Mouse (Mus musculus): ENCODE measurements at regions not wholly inside any gene's neighbourhood (a gene's known extent, or its start where the extent isn't known, plus 50 kb on each side); places are given as distances from the start of the nearest gene placed in this dataset.

DNA sequence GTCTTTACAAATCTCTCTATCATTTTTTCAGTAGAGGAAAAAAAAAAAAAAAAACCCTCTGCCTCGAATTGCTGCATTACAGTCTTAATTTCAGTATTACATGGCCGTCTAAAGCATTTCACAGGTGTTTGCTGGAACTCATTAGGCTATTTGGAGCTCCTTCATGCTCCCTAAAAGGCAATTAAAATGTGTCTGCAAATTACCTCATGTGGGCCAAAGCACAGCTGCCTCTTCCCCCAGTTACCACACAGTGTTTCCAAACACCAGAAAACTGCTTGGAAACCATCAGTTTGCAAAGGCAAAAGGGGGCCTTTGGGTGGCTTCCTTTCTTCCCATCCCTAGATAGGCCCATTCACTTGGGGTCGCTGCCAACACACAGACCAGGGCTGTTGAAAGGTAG is 435.6 kb upstream of the Tenm2 start:
- DNase-seq = no peak
- intact Hi-C loops (cut with DNase I) = no loop called here

DNA sequence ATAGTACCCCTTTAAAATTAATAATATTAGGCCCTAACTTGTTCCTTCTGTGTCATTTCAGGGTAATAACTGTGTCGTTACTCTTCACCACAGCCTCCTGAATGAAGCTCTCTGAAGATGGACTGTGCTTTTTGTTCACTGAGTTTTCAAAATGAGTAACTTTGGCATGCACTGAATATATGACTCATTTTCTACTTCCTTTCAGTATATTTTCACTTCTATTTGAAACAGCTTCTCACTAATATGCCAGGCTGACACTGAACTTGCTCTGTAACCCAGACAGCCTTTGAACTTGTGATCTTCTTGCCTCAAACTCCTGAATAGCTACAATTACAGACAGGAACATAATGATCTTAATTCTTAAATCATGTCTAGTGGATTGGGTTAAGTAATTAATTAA is 431.2 kb upstream of the Tenm2 start:
- DNase-seq = no peak
- intact Hi-C loops (cut with DNase I) = no loop called here

DNA sequence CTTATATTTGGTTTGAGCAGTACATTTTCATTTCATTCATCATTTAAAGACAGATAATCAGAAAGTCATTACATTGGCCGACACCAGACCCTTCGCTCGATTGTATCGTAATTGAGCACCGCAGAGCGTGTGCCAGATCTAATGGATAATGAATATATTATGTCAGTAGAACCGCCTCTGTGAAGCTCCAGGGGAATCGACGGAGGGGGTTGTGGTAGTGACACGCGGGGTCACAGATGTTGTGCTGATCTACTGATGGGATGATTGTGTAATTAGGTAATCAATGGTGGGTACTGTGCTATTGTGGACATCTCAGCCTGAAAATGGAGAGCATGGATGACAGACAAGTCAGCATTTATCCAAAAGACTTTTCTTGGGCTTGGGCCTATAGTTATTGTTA is 414.3 kb upstream of the Tenm2 start:
- DNase-seq = no peak
- intact Hi-C loops (cut with DNase I) = no loop called here

DNA sequence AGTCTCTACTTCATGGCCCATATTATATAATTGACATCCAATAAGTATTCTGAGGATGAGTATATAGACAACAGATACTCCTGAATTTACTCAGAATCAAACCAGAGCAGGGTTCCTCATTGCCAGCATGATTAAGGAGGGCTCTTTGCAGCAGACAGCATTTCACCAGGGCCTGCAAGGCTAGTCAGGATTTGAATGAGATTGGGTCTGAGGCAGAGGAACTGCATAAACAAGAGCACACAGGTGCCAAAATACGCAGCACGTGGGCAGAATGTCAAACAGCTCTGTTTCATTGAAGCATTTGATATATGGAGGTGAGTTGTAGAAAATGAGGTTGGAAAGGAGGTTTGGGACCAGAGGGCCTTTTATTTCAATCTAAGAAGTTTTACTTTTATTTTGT is 387.5 kb upstream of the Tenm2 start:
- intact Hi-C loops (cut with DNase I) = no loop called here
- no peak for DNase-seq

DNA sequence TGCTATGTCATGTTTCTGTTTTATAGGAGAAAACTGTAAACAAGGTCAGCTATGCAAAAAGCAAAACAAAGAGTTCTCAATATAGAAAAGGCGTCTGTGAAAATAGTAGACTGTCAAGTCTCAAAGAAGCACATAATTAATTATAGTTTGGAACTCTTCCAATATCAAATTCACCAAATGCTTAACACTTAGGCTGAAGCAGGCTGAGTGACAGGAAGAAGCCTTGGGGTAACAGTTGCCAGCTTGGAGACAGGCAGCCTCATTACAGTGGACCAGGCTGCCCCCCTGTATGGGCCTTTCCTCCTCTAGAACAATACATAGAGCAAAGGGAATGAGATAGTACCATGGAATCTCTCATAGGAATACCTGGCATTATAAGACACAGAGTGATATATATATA is 364.8 kb upstream of the Tenm2 start:
- intact Hi-C loops (cut with DNase I) = no loop called here
- DNase-seq = no peak

DNA sequence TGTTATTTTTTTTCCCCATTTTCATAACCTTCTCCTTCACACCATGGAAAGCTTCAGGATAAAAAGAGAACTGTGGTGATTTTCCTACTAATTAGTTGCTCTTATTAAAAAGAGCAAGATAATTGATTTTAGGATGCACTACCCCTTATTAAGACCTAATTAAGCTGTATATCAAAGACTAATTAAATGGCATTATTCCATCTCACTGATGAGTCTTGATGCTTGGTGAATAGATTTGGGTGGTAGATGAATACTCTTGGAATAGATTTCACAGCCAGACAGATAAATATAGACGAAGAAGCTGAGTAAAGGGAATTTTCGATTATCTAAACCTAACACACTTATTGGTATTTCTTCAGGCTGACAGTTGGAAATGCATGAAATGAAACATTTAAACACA is 346.5 kb upstream of the Tenm2 start:
- intact Hi-C loops (cut with DNase I) = no loop called here
- DNase-seq = no peak

DNA sequence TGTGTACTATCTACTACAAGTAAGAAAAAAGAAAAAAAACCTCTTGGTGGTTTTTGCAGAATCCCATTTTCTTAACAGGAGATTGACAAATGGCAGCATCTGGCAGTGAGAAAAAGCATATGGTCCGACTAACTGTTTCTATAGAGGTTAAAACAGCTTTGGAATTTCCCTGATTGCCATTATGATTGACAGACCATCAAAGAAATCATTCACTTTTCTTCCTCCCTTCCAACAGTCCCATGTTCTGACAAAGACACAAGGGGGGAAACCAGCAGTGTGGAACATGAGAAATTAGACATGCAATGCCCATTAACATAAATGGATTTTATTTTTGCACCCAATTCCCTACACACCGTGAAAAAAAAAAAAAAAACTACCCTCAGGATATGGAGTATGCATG is 297.9 kb upstream of the Tenm2 start:
- intact Hi-C loops (cut with DNase I) = no loop called here
- DNase-seq = no peak

DNA sequence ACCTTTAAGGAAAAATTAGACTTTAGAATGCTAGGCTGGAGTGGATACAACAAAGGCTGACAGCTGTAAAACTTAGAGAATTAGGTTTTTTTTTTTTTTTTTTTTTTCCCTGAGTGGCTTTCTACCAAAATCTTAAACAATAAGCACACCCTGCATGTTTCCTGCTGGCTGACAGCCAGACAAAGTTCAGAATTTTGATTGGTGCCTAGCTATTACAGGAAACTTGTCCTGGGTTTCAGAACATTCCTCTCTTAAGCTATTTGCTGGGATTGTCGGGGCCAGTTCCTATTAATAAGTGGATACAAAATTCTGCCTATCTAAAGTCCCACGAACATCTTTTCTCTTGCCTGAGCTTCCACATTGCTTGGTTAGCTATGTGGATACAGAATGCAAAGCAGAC is 296.7 kb upstream of the Tenm2 start:
- intact Hi-C loops (cut with DNase I) = no loop called here
- peak; percentile 25 to 41 for DNase-seq

DNA sequence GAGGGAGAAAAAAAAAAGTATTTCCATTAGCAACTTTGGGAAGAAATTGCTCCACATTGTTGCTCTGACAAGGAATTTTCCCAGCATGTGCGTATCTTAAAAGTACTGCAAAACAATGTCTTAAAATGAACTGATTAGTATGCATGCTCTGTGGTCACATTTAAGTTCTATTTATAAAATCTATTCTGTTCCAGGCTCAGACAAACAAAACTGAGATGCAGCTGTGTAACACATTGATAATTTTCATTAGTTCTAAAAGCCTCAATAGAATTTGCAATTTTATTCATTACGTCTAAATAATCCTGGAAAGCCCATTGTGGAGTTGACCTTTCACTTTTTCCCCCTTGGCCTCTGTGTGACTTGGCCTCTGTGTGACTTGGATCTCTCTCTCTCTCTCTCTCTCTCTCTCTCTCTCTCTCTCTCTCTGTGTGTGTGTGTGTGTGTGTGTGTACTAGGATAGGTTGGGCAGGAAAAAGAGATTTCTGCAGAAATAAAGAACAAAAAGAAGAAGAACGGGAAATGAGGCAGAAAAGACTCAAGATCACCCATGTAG is 262.8 kb upstream of the Tenm2 start:
- no peak for DNase-seq
- intact Hi-C loops (cut with DNase I) = no loop called here

DNA sequence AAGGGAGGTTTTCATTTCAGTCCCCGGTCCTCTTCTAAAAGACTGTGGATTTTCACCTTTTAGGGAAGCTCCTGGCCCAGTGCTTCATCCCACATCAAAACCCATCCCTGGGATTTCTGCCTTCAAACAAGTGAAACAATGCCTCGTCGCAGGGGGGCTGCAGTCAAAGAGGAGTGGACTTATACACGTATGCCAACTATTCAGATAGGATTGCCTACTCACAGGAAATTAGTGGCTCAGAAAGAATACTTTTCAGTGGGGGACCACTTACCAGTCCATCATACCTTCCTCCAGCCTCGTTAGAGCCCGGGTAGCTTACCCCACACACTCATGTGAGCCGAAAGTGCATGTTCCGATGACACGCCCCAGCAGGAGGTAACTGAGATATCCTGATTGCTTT is 262.1 kb upstream of the Tenm2 start:
- DNase-seq = no peak
- intact Hi-C loops (cut with DNase I) = no loop called here

DNA sequence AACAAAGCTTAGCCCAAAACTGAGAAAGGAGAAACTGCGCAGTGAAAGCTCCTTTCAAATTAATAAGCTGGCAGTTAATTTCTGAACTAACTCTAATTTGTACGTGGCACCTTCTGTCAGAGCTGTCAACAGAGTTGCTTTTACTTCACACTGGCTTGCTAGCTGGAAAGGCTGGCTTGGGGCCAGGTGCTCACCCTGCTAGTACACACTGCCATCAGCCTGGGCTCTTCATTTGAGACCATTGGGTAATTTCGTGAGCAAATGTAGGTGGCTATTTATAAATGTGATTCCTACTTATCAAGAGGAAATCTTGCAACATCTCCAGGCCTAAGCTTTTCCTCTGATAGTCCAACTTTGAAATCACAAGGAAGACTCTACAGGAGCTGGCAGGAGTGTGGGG is 244.5 kb upstream of the Tenm2 start:
- intact Hi-C loops (cut with DNase I) = no loop called here
- peak; percentile 3 to 12 for DNase-seq

DNA sequence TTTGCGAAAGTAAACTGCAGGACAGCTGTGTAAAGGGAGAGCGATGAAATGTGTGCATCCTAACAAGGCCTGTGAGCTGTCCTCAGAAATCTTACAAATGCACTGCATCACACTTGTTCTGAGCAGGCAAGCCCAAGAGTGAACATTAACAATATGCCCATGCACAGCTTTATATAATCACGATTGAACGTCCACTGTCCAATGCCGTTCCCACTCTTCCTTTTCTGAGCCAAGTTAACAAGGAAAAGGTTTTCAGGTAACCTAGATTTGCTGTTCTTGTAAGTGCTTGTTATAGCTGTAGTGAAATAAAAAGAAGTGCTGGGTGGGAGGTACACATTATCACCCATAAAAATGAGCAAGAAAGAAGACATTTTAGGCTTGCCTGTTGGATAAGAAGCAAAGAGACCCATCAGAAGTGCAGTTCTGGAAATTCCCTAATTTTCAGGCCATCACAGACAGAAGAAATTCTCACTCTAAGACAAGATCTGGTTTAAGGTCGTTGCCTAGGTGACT is 243.3 kb upstream of the Tenm2 start:
- no peak for DNase-seq
- intact Hi-C loops (cut with DNase I) = no loop called here

DNA sequence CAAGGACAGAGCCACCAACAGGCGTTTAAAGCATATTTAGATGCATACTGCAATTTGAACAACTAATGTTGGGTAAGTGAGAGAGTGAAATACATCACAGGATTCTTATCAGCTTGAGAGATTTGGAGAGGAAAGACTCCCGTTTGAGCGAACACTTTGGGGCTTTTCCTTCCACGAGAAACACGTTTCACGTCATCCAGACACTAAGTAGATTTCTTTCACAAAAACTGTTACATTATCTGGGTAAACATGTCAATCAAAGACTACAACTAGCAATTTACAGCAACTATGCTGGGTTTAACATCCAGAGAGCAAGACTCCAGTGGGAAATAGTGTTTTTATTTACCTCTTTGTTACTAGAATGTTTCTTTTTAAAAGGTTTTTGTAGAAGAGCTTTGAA is 238.3 kb upstream of the Tenm2 start:
- intact Hi-C loops (cut with DNase I) = no loop called here

DNA sequence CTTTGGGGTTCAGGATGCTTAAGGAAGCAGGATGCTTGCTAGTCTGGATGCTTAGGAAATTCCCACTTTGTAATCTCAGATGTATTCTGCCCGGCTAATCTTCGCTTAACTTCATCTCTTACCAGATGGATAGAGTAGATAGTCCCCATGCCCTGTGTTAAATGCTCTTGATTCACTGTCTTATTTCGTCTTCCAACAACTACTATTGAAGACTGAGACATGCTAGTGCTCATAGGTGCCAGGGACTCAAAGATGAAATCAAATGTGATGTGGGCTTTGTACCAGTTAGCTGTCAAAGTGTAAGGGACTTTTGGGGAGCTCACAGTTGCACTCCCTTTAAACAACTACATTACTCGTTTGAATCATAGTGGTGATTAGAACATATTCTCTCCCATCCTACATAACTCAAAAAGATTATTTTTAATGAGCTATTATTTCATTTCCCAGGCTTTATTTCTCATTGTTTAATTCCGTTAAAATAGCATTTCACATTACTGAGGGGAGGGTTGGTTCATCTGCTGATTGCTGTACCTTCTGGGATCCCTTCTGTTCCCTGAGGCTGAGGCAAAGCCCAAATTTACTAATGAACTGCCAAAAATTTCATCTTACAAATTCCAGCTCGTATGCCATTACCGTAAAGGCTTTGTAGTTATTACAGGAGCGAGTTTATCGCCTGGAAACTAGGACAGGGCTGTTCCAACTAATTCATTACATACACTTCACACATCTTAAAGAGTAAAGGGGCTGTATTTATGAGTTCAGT is 228.1 kb upstream of the Tenm2 start:
- no peak for DNase-seq
- intact Hi-C loops (cut with DNase I) = no loop called here

More for the DNA sequence above, 238.3 kb upstream of the Tenm2 start:
- DNase-seq = no peak

DNA sequence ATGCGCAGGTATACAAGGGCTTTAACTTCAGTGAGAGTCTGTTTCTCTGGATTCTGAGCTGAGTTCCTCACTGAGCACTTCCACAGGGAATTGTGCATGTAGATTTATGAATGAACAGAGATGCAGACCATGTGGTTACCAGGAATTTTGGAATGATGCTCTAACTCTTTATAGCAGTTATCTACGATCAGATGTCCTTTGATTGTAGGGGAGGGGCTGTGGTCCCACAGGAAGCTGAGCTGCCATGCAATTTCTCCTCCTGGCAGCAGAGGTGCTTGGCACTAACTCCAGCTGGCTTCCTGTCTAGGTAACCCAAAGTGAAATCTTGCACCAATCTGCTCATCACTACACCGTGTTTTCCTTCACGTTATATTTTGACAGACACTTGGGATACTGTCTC is 226.6 kb upstream of the Tenm2 start:
- intact Hi-C loops (cut with DNase I) = no loop called here
- DNase-seq = no peak

DNA sequence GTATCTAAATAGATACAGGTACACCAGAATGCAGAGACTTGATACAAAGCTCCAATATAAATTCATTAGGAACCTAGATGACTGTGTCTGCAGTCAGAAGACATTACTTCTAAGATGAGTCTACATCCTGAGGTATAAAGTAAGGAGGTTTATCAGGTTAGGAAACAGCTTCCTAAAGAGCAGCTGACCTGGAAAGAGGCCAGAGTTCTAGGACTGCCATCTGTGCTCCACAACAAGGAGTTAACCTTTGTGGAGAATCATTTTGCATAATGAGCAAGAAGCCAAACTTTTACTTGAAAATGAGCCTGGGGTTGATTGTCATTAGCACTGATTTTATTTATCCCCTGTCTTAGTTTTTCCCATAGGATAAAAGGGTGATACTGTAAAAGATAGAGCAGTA is 211.6 kb upstream of the Tenm2 start:
- DNase-seq = no peak
- intact Hi-C loops (cut with DNase I) = no loop called here

DNA sequence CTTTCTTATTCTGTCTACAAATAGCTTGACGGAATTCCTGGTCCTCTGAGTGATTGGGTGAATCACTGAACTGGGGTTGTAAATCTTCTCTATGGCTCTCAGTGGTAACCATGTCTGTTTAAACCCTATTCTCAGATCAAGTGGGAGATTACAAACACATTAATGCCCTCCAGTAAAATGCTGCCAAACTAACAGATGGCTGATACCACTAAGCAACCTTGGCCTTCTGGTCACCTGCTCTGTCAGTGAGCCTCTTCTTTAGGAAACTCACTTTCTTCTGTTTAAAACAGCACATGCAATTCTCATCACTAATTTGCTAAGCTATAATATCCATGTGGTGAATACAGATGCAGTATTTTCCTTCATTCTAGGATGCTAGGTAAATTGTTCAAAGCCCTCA is 210.9 kb upstream of the Tenm2 start:
- intact Hi-C loops (cut with DNase I) = no loop called here
- DNase-seq = no peak

DNA sequence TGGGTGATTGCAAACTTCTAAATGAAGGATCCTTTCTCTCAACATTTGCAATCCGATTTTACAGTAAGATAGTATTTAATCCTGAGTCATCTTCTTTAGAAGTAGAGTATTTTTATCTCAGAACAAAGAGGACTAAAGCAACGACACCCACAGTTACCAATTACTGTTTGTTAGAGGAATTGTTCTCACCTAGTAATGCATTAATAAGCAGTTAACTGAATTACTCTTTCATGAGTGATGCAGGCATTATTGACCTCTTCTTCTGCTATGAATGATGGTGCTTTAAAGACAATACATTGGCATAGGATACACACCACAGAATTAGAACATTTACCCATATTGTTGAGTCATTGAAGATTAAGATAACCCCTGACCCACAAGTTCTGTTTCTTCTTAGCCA is 207.0 kb upstream of the Tenm2 start:
- intact Hi-C loops (cut with DNase I) = no loop called here
- no peak for DNase-seq

DNA sequence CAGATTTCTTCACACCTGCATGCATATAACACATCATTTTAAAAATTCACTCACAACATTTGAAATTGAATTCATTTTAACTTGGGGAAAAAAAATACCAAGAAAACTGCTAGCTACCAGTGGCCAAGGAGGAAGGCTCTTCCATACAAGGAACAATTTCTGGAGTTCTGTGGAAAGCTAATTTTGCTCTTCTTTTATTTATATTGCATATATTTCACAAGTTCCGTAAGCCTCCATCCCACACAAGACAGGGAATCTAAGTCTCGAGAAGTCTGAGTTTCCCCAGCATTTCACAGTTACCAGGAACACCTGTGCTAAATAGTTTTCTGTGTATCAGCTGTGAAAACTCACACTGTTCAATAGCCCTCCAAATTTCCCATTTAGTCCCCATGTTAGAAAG is 198.8 kb upstream of the Tenm2 start:
- intact Hi-C loops (cut with DNase I) = no loop called here
- no peak for DNase-seq

DNA sequence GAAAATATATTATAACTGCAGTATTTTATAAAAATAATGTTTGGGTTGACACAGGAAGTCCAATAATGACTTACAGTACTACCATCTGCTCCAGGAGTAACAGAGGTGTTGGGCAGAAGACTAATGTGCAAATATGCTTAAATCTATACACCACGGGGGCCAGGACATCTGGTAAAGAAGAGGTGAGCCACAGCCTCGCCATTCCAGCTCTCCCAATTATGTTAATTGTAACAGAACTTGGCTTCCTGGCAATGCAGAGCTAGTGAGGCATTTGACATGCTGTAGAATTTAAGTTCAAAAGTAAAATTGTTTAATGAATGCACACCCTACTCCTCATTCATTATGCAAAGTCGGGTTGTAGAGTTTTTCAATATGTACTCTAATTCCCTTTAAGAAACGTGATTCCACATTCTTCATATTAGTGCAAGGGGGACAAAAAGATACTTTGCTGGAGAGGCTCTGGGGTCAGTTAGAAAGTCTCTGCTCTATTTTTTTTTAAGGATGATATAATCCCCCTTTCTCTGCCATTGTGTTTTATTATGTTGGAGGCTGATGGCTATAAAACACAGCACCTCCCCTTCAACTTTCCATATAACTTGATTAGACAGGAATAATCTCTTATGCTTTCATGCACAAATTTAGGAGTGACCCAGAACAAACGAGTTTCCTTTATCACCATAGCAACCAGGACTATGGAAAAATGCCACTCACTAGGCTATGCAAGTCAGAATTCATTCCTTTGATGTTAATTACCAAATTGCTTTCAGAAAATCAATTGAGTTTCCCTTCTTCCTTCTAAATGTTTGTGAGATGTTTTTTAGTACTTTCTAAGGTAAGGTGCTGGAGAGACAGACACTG is 188.8 kb upstream of the Tenm2 start:
- DNase-seq = no peak
- intact Hi-C loops (cut with DNase I) = no loop called here

DNA sequence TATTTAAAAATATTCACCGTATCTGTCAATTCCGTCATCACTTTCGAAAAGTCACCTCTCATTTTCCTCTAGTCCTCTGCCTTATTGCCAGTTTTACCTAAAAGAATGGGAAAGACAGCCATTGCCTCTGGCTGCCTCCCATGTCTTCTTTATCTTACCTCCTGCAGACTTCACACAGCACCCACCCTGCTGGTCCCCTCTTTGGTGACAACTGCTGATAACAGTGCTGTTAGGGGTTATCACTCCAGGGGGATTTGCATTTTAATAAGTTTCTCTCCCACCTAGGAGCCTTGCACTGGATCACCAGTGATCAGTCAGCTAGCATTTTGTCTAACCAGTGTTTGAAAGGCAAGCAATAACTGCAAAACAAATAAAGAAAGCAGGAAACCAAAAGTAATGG is 177.1 kb upstream of the Tenm2 start:
- intact Hi-C loops (cut with DNase I) = no loop called here
- no peak for DNase-seq

DNA sequence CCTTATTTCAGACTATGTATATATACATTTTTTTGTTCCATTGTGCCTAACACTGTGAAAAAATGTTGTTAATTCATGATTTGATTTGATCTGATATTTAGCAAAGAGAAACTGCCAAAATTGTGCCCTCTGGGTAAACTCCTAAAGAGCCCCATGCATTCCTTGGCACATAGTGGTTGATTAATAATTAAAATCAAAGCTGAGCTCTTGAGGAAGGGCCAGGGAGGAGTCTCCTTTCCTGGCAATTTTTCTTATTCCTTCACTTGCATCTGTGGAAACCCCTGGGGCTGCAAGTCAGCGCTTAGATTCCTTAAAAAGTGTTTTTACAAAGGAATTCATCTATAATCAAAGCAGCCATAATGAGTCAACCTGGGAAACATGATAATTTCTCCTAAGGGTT is 132.2 kb upstream of the Tenm2 start:
- DNase-seq = no peak
- intact Hi-C loops (cut with DNase I) = no loop called here
